Mouse (Mus musculus) liver, embryonic 14 days (tissue): Measurements from ENCODE around the gene Reps1. TPM values are rescaled to one million over a fixed set of nuclear protein-coding genes. Genes with fewer than 3 reads are reported as not detected.

Source experiments
- polyA plus RNA-seq: library from polyadenylated mRNA; depleted of rRNA; stranded (reverse); fragments of >200 nt; gene quantifications from 2 replicates; pipeline ENCODE4 v1.2.3, GENCODE M21; 2012; rRNA removed

The Reps1 gene
- polyA plus RNA-seq: 11.8 and 14.0 TPM in 2 replicates

GRCm38 (mm10) chr10:18055696-18056390 is at the start of gene Reps1:
TSS of gene Reps1 (plus strand) at chr10:18055861.

GRCm38 (mm10) chr10:18022741-18023347 is 32.8 kb upstream of the Reps1 start, which contains the start of gene Abracl:
TSS of gene Abracl (minus strand) at chr10:18023288.

Other genes starting within 250 kb of the Reps1 start
- gene Heca, start 107.8 kb upstream of the Reps1 start, polyA plus RNA-seq: 7.1 and 7.7 TPM in 2 replicates
- 41.9 and 46.1 TPM in 2 replicates for gene Abracl, start 32.6 kb upstream of the Reps1 start, polyA plus RNA-seq
- gene Ect2l, start 155.0 kb downstream of the Reps1 start, polyA plus RNA-seq: 0.08 and 0.18 TPM in 2 replicates
- gene Ccdc28a, start 179.1 kb downstream of the Reps1 start, polyA plus RNA-seq: 6.1 and 6.6 TPM in 2 replicates